Mouse (Mus musculus) ES-Bruce4 (cell line): ENCODE measurements around the gene Rbm4b. TPM values are rescaled to one million over a fixed set of nuclear protein-coding genes. Genes with fewer than 3 reads are reported as not detected.

Experiments
- H3K27ac ChIP-seq: 2 replicates; pipeline ENCODE4 v1.5.1; 2012; ENCODE audit warnings: low read length, inconsistent platforms; ENCODE audit not compliant: insufficient read depth
- H3K27me3 ChIP-seq: 2 replicates; pipeline ENCODE4 v1.6.1; 2012; ENCODE audit warnings: mild to moderate bottlenecking, low read length, inconsistent platforms; ENCODE audit not compliant: control insufficient read depth, poor library complexity, insufficient read depth, severe bottlenecking
- H3K36me3 ChIP-seq: 2 replicates; pipeline ENCODE4 v1.6.1; 2012; ENCODE audit warnings: inconsistent platforms, mild to moderate bottlenecking, low read length, moderate library complexity; ENCODE audit not compliant: control insufficient read depth, poor library complexity, insufficient read depth, severe bottlenecking
- H3K4me1 ChIP-seq: one replicate; pipeline ENCODE4 v1.8.1; 2011; ENCODE audit warnings: low read length; ENCODE audit not compliant: control insufficient read depth, insufficient read depth
- H3K4me3 ChIP-seq: 2 replicates; pipeline ENCODE4 v1.5.1; 2011; ENCODE audit warnings: low read depth, mild to moderate bottlenecking, low read length
- H3K9ac ChIP-seq: 2 replicates; pipeline ENCODE4 v1.6.1; 2012; ENCODE audit warnings: low read depth, mild to moderate bottlenecking, inconsistent platforms; ENCODE audit not compliant: poor library complexity, severe bottlenecking
- H3K9me3 ChIP-seq: replicated peaks from 2 replicates; pipeline ENCODE4 v1.6.1; 2012; ENCODE audit warnings: mild to moderate bottlenecking, low read length, inconsistent platforms; ENCODE audit not compliant: control insufficient read depth, poor library complexity, insufficient read depth, severe bottlenecking
- CTCF ChIP-seq: IDR thresholded peaks from one replicate; pipeline ENCODE4 v1.8.1; 2011; ENCODE audit warnings: low read depth, low read length
- EP300 ChIP-seq: IDR thresholded peaks from 2 replicates; pipeline ENCODE4 v1.6.1; 2011; ENCODE audit warnings: low read depth, low read length; ENCODE audit not compliant: insufficient read depth
- POLR2A ChIP-seq: IDR thresholded peaks from one replicate; pipeline ENCODE4 v1.8.1; 2011; ENCODE audit warnings: low read length; ENCODE audit not compliant: insufficient read depth
- polyA plus RNA-seq: library from polyadenylated mRNA; stranded (reverse); fragments of >200 nt; gene quantifications from 2 replicates; pipeline ENCODE4 v1.2.4, GENCODE M21; 2011; ENCODE audit warnings: low read depth; ENCODE audit not compliant: missing spikeins, insufficient read depth, insufficient read length

Rbm4b gene
- polyA plus RNA-seq, 1 experiment = 7.4 TPM

- peak overlapping the region; percentile 65; the same call in 1 of the 2 replicates for H3K9ac ChIP-seq
These were observed 43.3 kb upstream of the Rbm4b start for GRCm38 (mm10) chr19:4712781-4713526.

GRCm38 (mm10) chr19:4713886-4714285 lies 42.4 kb upstream of the Rbm4b start:
- Histone ChIP-seq H3K27ac (no peak overlapping the region), H3K4me1 (peaks cover 2% of the 10 kb centered on the region), H3K9ac (no peak overlapping the region), H3K36me3 (no peaks in the 10 kb centered on the region), H3K9me3 (no peaks in the 10 kb centered on the region), H3K27me3 (peaks cover 3% of the 10 kb centered on the region; the same call in 1 of the 2 replicates), H3K4me3 (no peak overlapping the region)
- TF ChIP-seq POLR2A (no peak), CTCF (no peak), EP300 (no peak)

More at GRCm38 (mm10) chr19:4712781-4713526, 43.3 kb upstream of the Rbm4b start:
- H3K9me3 ChIP-seq = no peaks in the 10 kb centered on the region
- H3K4me3 ChIP-seq = peak overlapping the region; percentile 62
- no peaks in the 10 kb centered on the region for H3K36me3 ChIP-seq
- no peak overlapping the region for H3K27ac ChIP-seq
- H3K27me3 ChIP-seq = peaks cover 3% of the 10 kb centered on the region; the same call in 1 of the 2 replicates
- no peaks in the 10 kb centered on the region for H3K4me1 ChIP-seq
- TF ChIP-seq EP300 = no peak
- no peak for TF ChIP-seq POLR2A
- TF ChIP-seq CTCF = no peak

- H3K27ac ChIP-seq = no peak overlapping the region
- TF ChIP-seq POLR2A (no peak), CTCF (no peak), EP300 (no peak)
- H3K4me3 ChIP-seq = no peak overlapping the region
- no peaks in the 10 kb centered on the region for H3K9me3 ChIP-seq
- peaks cover 10% of the 10 kb centered on the region for H3K4me1 ChIP-seq
- peaks cover 3% of the 10 kb centered on the region; the same call in 1 of the 2 replicates for H3K27me3 ChIP-seq
- no peak overlapping the region for H3K9ac ChIP-seq
- no peaks in the 10 kb centered on the region for H3K36me3 ChIP-seq
These were observed 39.5 kb upstream of the Rbm4b start for GRCm38 (mm10) chr19:4716756-4717155.

GRCm38 (mm10) chr19:4717281-4717680 lies 39.0 kb upstream of the Rbm4b start:
- H3K4me3 ChIP-seq = no peak overlapping the region
- no peak overlapping the region for H3K27ac ChIP-seq
- H3K9me3 ChIP-seq = no peaks in the 10 kb centered on the region
- no peak overlapping the region for H3K9ac ChIP-seq
- peaks cover 2% of the 10 kb centered on the region; the same call in 1 of the 2 replicates for H3K27me3 ChIP-seq
- TF ChIP-seq POLR2A = no peak
- peaks cover 10% of the 10 kb centered on the region for H3K4me1 ChIP-seq
- no peaks in the 10 kb centered on the region for H3K36me3 ChIP-seq

DNA sequence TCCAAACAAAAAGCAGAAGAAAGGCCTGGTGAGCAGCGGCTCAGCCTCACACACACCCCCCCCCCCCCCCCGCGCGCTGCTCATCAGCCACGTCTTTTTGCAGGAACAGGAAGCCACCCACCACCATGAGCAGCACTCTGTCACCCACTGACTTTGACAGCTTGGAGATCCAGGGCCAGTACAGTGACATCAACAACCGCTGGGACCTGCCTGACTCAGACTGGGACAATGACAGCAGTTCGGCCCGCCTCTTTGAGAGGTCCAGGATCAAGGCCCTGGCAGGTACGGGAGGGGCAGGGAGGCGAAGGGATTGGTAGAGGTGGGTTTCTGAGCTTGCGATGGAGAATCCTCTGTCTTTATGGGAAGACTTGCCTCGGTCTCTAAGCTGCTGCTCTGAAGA lies 37.6 kb upstream of the Rbm4b start:
- Histone ChIP-seq H3K4me1 (peaks cover 10% of the 10 kb centered on the region), H3K4me3 (no peak overlapping the region), H3K9ac (no peak overlapping the region), H3K36me3 (no peaks in the 10 kb centered on the region), H3K27ac (no peak overlapping the region), H3K27me3 (no peaks in the 10 kb centered on the region; the same call in 1 of the 2 replicates), H3K9me3 (no peaks in the 10 kb centered on the region)
- TF ChIP-seq CTCF = no peak
- TF ChIP-seq EP300 = no peak
- no peak for TF ChIP-seq POLR2A

- no peaks in the 10 kb centered on the region for H3K36me3 ChIP-seq
- H3K4me1 ChIP-seq = peaks cover 10% of the 10 kb centered on the region
- H3K9ac ChIP-seq = no peak overlapping the region
- TF ChIP-seq POLR2A = no peak
- TF ChIP-seq EP300 = peak; percentile 43; the same call in 1 of the 2 replicates
- H3K4me3 ChIP-seq = no peak overlapping the region
- H3K27ac ChIP-seq = no peak overlapping the region
- no peaks in the 10 kb centered on the region for H3K27me3 ChIP-seq
- no peaks in the 10 kb centered on the region for H3K9me3 ChIP-seq
These were observed 36.9 kb upstream of the Rbm4b start for GRCm38 (mm10) chr19:4719351-4719764.
